Mouse (Mus musculus) monocyte, adult 5-6 weeks (primary cell): ENCODE results near the gene Ppm1k. TPM values are rescaled to one million over a fixed set of nuclear protein-coding genes. Genes with fewer than 3 reads are reported as not detected.
"Not testable (repeated sequence)": the region's sequence is repeated elsewhere in the genome, so short reads cannot be mapped to it uniquely, and the experiment has no call there.

Experiments
- ATAC-seq: fragments of 153-309, 156-312 bp; replicated peaks from 2 replicates; pipeline ENCODE4 v1.8.0; 2017; ENCODE audit warnings: mild to moderate bottlenecking; ENCODE audit not compliant: low TSS enrichment, insufficient number of reproducible peaks, severe bottlenecking, poor library complexity, low FRiP score
- total RNA-seq: library from RNA; stranded (forward); fragments of 200-1000, 200-491, 200-594 nt; gene quantifications from 3 replicates; pipeline ENCODE4 v1.2.3, GENCODE M21; 2017

Gene Ppm1k
- total RNA-seq, 1 experiment from 2014 or later, result 11.2 TPM

DNA sequence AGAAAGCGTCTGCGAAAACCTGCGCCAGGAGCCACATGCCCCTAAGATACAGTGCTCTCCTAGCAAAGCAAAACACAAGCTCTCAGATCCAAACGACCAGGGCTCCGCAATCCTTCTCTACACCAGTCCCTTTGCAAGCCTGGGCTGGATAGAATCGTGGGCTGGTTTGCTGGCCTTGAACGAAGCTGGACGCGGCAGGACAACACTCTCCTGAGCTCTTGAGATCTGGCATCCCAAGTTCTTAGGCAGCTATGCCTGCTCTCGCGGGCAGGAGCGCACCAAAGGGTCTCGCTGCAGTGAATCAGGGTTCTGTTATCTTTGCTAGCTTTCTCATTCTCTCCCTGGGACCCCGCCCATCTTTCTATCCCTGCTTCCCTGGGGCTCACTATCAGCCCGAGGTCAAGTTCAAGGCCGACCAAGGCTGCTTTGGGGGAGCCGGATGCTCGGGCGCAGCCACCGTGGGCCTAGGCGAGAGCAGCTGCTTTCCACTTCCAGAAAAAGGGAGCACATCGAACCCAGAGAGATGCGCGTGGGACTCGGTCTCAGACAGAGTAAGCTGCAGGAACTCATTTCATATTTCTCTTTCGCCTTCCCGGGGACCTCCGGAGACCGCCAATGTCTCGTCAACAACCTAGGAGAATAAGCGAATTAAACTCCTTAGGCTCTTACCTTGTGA lies 519 bp downstream of the Ppm1k start:
- 0 out of 2 replicates have a peak, but pooled peaks have one; percentile 1 for ATAC-seq

DNA sequence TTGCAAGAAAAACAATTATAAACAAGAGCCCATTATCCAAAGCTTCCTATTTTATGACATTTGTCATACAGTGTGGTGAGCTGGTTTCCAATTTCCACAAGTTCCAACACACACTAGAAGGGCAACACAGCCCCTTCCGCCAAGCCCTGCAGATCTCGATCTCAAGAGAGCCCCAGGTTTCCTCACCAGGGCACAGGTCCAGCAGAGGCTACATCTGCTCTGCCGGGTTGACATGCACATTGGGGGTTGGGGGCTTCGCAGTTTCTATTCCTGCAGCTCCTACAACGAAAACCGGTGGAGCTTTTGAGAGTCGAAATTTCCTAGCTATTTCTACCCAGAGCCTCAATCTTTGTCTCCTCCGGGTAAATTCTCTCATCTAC lies 1.0 kb downstream of the Ppm1k start:
- no peak for ATAC-seq

DNA sequence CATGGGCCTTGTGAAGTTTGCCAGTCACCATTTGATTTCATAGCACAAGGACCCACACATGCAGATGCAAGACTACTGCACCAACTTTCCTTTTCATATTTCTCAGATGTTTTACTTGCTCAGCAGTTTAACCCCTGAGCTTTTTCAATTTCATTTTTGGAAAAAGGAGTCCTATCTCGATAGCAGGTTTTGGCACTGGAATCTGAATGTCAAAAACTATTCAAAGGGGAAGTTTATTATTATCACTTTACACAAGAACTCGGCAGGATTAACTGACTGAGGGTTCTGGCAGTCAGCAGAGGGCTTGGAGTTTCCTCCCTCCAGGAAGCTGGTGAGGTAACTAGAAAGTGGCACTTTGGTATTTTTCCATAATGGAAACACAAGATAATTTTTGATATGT lies 1.9 kb downstream of the Ppm1k start:
- ATAC-seq, result no peak

DNA sequence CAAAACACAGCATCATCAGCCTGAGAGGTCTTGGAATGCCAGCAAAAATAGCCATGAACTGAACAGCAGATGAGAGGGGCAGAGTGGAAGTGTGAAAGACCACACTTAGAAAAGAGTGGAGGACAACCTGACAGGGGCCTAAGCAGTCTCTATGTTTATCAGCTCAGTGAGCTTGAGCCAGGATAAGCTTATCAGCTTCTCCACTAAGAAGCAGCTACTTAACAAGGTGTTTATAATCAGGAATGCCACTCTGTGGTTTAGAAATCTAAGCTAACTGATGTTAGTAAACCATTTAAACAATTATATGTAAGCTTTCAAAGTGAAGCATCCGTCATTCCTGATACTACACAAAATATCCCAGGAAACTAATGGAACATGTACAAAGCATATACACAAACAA lies 3.2 kb downstream of the Ppm1k start:
- no peak for ATAC-seq

DNA sequence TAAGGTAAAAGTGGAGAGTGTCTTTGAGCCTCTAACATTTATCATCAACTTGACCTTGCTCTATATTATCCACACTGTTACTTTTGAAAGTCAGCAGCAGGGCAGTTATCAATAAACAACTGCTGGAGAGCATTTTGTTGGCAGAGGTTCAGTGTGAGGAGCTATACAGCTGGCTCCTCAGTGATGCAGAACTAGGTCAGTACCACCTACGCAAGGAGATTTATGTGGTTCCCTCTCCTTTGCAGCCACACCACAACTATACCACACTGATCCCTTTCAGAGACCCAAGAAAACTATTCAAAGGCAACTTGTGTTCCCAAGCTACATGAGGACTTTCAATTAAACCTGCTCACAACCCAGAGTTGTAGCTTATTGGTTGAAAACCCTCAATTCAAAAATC lies 3.8 kb downstream of the Ppm1k start:
- ATAC-seq, result no peak

DNA sequence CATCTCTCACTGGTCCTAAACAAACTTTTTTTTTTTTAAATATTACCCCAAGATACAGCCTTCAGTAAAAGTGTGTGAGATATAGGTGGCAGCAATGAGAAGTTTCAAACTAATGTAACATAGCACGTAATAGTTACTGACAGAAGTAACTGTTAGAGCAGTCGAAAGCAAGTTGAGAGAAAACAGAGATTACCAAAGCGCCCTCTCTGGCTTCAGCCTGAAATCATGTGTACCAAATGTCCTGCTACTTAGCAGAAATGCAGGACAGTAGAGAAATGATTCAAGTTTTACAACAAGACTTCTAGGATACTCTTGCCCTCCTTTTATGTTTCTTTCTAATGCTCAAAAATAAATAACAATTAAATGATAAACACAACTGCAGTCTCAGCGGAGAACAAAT lies 4.3 kb downstream of the Ppm1k start:
- ATAC-seq, result no peak

DNA sequence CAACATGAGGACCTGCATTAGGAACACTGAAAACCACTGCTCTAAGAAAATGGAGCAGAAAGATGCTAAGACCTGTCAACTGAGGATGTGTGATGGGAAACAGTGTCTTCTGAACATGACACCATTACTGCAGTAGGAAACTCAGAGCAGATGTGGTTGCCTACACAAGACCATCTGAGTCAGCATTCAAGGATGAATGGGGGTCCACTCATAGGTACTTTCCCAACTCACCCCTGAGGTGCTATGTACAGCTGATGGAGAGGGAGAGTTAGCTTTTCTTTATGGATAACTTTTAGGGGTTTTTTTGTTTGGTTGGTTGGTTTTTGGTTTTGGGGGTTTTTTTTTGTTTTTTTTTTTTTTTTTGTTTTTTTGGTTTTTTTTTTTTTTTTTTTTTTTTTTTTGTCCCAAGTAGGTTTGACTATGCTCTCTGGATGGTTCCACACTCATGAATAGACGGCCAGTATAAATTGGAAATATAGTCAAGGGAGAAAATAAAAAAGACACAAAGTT lies 5.9 kb downstream of the Ppm1k start:
- ATAC-seq, result no peak

DNA sequence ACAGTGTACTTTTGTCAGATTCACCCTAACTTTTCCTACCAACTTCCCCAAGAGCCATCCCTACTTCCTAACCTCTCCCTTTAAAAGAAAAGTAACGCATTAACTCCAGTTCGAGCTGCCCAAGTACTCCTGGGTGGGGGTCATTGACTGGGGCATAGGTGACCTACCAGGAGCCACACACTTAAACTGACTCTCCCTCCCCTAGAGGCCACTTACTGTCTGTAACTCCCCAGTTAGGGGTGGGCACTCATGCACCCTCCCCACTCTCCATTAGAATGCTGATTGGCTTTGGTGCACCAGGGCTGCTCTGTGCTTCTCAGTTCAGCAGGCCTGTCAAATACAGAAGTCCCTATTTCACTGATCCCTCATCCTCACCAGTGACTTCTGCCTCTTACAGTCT lies 8.3 kb downstream of the Ppm1k start:
- ATAC-seq, result no peak

DNA sequence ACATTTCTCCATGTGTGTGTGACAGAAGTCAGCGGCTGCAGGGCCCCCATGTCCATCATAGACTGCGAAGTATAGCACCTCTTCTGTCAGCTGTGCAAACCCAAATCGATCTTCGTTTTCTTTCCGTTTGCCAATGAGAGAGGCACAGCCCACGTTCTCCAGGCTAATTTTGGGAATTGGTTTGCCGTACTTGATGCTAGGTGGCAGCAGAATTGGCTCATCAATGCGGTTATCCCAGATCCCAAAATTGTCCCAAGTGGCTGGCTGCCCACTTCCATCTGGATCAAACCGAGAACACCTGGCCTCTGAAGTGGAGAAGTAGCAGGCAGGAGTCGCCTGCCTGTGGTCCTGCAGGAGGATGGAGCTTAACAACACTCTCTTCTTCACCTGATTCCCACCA lies 10.5 kb downstream of the Ppm1k start:
- ATAC-seq, result no peak

DNA sequence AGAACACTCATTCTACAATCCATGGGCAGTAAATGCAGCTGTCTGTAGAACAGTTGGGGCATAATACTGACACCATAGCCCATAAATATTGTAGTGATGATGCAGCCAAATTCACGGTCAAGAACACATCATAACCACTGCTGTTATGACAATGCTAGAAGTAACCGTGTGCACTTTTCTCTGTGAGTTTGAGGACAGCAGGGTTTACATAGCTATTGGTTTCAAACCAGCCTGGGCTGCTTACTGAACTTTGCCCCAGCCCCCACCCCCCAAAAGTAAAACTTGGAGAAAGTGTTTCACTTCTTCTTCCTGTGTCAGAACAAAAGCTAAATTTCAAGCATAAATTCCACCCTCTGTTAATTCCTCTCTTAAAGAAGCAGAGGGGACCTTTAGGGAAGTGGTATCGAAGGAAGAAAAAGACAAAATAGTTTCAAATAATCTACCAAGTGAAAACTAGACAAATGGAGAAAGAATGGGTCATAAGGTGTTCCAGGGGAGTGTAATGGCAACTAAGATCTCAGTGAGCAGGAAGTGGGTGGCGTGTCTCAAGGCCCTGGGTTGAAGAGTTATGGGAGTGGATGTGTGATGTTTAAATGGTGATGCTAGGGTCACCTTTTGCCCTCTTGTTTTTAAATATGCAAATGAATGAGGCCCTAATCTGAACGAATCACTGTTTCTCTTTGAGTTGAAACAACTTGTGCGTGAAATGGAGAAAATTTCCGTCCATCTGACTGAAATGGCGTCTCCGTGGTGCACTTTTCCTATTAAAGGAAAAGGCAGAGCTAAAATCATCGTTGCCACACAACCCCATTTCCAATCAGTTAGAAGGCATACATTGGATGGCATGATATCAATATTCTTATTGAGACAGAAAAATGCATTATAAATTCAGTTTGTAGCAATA lies 14.3 kb downstream of the Ppm1k start:
- ATAC-seq, result no peak; the same call in 1 of the 2 replicates

DNA sequence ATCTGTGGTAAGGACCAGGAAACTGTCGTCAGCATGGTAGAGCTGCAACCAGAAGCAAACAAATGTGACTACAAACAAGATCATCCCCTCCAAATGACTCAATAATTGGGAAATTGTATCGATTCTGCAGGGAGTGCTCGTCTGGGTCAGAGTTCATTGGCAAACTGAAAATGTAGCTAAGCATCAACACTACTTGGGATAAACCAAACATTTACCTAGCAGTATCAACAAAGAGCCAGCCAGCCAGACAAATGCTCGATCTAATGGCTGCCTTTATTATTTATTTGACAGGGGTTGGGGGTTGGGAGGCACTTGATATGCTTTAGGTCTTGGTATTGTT lies 21.3 kb downstream of the Ppm1k start:
- ATAC-seq, result no peak

DNA sequence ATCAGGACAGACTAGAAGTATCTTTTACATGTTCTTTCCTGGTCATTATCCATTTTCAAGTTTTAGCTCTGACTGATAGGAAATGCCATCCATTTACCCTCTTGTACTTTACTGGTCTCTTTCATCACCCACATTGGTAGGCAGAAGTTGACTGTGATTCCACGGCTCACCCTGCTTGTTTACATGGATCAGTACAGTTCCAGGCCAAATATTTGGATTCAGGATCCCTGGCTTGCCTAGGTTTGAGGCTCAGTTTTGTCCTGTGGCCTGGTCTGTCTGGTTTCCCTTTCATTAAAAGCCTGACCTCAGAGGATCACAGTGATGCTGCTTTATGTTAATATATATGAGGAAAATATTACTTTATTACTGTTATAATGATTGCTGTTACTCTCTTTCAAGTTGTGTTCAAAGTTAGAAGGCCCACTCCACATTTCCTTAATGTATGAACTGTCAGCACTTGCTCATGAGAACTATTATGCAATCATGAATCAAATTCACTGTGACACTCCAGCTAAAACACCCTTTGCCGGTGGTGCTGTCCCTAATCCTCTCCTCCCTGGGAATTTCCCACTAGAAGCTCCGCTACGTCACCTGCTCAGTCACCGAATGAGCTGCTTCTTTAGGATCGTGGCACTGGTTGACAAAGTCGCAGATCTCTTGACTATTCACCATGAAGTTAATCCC lies 21.8 kb downstream of the Ppm1k start:
- no peak for ATAC-seq

DNA sequence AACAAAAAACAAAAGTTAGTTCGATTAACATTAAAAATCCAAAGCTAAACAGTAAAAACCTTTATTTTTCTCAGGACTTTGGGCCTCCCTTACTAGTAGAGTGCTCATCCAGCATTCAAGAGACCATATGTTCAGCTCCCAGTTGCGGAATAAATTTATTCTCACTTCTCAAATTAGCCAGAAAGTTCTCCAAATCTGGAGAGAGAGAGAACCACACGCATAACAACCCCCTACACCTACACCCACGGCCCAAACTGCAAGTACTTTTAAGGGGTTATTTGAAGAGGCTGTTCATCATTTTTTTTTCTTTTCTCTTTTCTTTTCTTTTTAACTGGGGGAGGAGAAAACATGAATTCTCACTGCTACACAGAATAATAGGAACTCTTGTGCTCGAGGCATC lies 23.4 kb downstream of the Ppm1k start:
- ATAC-seq, result no peak

DNA sequence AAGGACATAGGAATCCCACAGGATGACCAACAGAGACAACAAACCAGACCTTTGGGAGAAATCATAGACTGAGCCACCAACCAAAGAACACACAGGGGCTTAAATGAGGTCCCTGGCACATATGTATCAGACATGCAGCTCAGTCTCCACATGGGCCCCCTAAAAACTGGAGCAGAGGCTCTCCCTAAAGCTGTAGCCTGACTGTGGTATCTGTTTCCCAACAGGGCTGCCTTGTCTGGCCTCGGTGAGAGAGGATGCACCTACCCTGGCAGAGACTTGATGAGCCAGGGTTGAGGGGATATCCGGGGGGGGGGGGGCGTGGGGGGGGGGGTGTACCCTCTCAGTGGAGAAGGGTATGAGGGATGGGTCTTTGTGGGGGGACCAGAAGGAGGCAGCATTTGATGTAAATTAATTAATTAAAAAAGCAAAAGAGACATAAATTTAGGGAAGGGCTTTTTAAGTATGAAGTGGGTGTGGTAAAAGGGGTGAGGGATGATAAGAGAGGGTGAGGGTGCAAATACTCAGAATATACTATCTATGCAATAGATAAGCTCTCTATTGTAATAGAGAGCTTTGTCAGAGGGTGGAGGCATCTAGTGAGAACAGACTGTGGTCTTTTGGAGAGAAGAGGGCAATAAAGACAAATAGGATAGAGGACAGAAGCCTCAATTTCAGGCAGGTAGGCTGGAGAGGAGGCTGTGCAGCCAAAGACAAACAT lies 31.4 kb downstream of the Ppm1k start:
- ATAC-seq, result no peak

DNA sequence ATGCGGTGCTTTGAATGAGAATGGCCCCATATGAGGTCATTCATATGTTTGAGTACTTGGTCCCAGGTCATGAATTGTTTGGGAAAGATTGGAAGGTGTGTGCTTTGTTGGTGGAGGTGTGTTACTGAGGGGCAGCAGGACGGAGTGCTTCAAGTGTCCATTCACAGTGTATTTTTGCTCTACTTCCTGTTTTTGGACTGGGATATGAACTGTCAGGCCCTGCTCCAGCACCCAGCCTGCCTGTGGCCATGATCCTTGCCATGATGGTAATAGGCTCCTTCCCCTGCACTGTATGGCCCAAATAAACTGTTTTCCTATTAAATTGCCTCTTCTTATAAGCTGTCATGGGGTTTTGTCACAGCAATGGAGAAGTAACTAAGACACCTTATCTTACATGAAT lies 36.1 kb downstream of the Ppm1k start:
- ATAC-seq, result no peak

DNA sequence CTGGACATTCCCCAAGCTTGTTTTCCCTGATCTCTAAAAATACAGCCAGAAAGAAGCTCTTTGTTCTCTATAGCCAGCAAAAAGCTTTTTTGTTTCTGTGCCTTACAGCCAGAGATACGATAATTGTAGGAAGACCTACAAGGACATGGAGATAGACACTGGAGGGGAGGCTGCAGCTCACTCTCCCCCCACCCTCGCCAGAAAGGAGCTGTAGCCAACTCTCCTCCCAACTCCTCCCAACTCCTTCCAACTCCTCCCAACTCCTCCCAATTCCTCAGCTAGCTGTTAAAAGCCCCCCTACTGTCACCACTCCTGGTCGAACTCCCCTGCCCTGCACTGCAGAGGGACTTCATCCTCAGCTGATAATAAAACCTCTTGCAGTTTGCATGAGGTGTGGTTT lies 67.1 kb downstream of the Ppm1k start:
- ATAC-seq, result not testable (repeated sequence)
